Mouse (Mus musculus) G1E-ER4 (cell line): ENCODE data around the gene Cldn22. TPM values are rescaled to one million over a fixed set of nuclear protein-coding genes. Genes with fewer than 3 reads are reported as not detected.

Experiments
- GATA1 ChIP-seq: IDR thresholded peaks from one replicate; pipeline ENCODE4 v1.8.0; 2012; ENCODE audit warnings: low read length, inconsistent platforms
- polyA plus RNA-seq: library from polyadenylated mRNA; stranded (reverse); fragments of >175 nt; gene quantifications from 2 replicates; pipeline ENCODE4 v1.2.3, GENCODE M21; 2012

The Cldn22 gene
- polyA plus RNA-seq, 1 experiment: not detected

- TF ChIP-seq GATA1: no peak
These were observed 2.4 kb upstream of the Cldn22 start, which contains the start of gene Cldn24 for GRCm38 (mm10) chr8:47821843-47822242. Gene Cldn24, plus strand, starts transcription at chr8:47822143.

DNA sequence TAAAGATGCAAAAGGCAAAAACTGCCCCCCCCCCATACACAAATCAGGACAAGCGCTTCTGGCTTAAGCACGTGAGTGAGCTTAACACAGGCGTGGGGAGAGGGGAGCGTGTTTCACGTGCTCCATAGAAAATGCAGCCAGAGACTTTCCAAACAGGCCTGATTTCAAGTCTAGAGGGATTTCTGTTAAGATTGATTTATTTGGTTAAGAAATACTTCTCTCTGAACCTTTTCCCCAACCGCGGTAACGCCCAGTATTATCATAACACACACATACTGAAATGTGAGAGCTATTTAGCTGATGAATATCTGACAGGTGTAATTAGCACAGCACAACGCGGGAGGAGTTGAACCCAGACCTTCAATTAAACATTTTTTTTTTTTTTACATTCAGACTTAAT lies 505 bp upstream of the Cldn22 start:
- no peak for TF ChIP-seq GATA1

DNA sequence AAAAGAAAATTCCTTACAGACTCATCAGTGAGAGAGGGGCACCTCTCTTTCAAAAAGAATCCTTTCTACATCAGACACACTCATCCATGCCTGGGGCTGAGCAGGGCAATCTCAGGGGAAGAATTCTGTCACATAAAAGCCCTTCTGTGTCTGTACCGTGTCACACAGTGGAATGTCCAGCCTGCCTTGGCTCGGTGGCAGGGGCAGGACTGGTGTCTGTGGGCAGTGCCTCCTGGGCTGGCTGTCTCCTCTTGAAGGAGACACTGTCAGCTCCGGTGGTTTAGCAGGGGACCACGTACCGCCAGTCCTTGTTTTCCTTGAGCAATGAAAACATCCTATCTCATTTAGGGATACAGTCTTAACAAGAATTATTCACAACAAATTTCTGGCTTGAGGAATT lies 1.3 kb downstream of the Cldn22 start:
- no peak for TF ChIP-seq GATA1

DNA sequence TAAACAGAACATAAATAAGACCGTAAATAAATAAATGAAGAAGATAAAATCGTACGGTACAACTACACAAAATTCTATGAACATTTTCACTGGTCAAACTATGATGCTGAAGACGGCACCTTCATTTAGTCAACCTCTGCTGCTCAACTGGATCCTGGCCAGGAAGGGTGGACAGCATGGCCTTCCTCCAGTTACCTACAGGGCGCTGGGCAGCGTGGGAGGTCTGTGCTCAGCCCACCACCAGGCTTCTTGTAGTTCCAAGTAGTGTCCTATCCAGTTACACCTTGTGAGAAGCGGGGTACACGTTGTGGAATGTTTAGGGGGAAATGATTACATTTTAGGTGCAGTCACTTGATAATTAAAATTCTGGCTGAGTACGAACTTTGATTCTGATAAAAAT lies 2.6 kb downstream of the Cldn22 start:
- no peak for TF ChIP-seq GATA1

- no peak for TF ChIP-seq GATA1
These were observed 8.3 kb downstream of the Cldn22 start for GRCm38 (mm10) chr8:47832616-47833015.

DNA sequence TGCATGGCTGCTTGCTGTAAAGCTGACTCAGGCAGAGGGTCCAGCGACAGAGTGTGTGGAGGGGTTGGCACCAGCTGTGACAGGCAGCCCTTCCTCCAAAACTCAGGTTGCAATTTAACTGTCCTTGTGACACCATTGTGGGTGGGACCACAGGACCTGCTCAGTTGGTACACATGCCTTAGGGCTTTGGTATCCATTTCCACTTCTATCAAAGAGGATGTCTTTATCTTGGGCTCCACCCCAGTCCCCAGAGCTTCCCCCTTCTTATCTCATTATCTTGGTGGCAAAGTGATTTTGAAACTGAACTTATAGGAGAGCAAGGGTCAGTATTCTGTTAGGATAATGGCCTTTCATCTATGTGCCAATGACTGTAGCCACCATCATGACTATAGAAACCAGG lies 9.7 kb downstream of the Cldn22 start:
- TF ChIP-seq GATA1: no peak

DNA sequence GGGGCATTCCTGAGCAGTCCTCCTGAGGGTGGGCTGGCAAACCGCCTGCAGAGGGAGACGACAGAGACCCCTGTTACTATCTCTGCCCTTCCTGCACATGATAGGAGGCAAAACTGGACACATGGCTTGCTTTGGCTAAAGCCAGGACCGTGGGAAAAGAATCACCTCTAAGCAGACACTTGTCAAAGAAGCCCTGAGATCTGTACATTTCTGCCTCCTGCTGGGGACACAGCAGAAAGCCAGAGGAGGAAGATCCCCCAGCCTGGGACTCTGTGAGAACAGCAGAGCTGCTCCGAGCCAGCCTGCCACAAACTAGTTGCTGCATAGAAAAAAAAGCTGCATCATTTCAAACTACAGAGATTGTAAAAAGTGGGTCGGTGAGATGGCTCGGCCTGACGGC lies 18.8 kb downstream of the Cldn22 start:
- TF ChIP-seq GATA1: no peak

GRCm38 (mm10) chr8:47843651-47844050 lies 19.4 kb downstream of the Cldn22 start:
- no peak for TF ChIP-seq GATA1

DNA sequence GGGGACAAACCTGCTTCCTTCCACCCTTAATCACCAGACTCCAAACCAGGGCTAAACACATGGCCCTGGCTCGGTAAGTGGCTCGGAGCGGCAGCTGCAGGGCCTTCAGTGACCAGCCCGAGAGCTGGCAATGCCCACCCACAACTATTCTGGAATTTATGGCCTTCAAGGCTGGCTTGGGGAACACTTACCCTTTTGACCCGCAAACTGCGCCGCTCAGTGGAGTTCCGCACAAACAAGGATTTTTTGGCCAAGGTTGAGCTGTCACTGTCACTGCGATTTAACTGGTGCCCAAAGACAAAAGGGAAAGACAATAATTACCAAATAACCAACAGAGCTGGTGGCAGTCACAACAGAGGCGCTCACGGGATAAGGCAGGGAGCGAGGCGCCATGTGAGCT lies 21.7 kb downstream of the Cldn22 start:
- TF ChIP-seq GATA1: no peak

GRCm38 (mm10) chr8:47847161-47847560 lies 22.9 kb downstream of the Cldn22 start:
- TF ChIP-seq GATA1: no peak

DNA sequence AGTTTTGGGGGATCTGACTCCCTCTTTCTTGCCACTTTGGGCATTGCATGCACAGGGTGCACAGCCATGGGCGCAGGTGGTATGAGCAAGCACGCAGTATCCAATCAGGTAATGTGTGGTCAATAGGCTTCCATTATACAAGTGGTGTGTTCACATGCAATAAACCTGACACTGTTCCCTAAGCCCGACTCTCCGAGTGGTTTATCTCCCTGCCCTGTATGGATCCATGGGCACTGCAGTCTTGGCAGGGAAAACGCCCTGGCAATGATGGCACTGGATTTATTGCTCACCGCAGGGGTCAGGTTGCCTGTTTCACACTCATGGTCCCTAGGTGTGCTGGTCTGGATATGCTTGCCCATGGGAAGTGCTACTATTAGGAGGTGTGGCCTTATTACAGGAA lies 23.6 kb downstream of the Cldn22 start:
- TF ChIP-seq GATA1: no peak

GRCm38 (mm10) chr8:47849842-47850241 lies 25.6 kb downstream of the Cldn22 start:
- TF ChIP-seq GATA1: no peak

- no peak for TF ChIP-seq GATA1
These were observed 27.7 kb downstream of the Cldn22 start for GRCm38 (mm10) chr8:47851824-47852502.

DNA sequence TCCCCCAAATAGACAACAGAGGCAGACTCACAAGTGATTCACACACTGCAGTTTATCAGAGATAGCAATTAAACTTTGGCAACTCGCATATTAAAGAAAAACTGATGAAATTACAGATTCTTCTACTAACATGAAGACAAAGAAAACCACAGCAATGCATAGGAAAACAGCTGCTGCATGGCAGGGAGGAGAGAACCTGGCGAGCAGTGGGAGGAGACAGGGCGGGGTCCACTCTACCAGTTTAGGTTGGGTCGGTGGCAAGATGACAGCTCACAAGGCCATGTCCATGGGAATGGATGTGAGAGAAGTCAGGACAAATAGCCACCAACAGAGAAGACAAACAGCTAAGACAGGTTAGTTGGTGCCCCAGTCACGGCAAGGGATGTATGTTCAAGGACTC lies 28.5 kb downstream of the Cldn22 start:
- TF ChIP-seq GATA1: no peak

- TF ChIP-seq GATA1: no peak
These were observed 29.1 kb downstream of the Cldn22 start for GRCm38 (mm10) chr8:47853356-47853755.

GRCm38 (mm10) chr8:47859259-47859658 lies 35.0 kb downstream of the Cldn22 start:
- TF ChIP-seq GATA1: no peak

GRCm38 (mm10) chr8:47866568-47866967 lies 42.3 kb downstream of the Cldn22 start:
- TF ChIP-seq GATA1: no peak

- TF ChIP-seq GATA1: no peak
These were observed 42.8 kb downstream of the Cldn22 start for GRCm38 (mm10) chr8:47867067-47867466.
